Mouse (Mus musculus) cerebellum, adult 2 months (tissue): ENCODE measurements around the gene Cep57l1. TPM values are rescaled to one million over a fixed set of nuclear protein-coding genes. Genes with fewer than 3 reads are reported as not detected.
A peak's percentile ranks its signal among the peaks of the same experiment; 100 is the strongest.

Source experiments
- DNase-seq, 2 experiments: peaks; one replicate each; pipeline ENCODE4 v3.0.0; 2021
- H3K27ac ChIP-seq: fragments of 200-500 bp; 2 replicates; pipeline ENCODE4 v1.5.1; 2012; ENCODE audit warnings: low read length, control low read depth, inconsistent platforms; ENCODE audit not compliant: insufficient read depth
- H3K27me3 ChIP-seq: fragments of 200-500 bp; 2 replicates; pipeline ENCODE4 v1.6.1; 2012; ENCODE audit warnings: inconsistent platforms, mild to moderate bottlenecking, low read length, moderate library complexity; ENCODE audit not compliant: control insufficient read depth, insufficient read depth
- H3K4me1 ChIP-seq: fragments of 200-500 bp; 2 replicates; pipeline ENCODE4 v1.6.1; 2011; ENCODE audit warnings: low read length; ENCODE audit not compliant: control insufficient read depth, insufficient read depth
- H3K4me3 ChIP-seq: fragments of 200-500 bp; replicated peaks from 2 replicates; pipeline ENCODE3; 2011; ENCODE audit warnings: mild to moderate bottlenecking, low read depth, low read length, control low read depth; ENCODE audit not compliant: insufficient read depth
- CTCF ChIP-seq: fragments of 200-500 bp; IDR thresholded peaks from 2 replicates; pipeline ENCODE4 v1.5.1; 2011; ENCODE audit warnings: low read depth, mild to moderate bottlenecking, control low read depth, low read length, moderate library complexity, borderline replicate concordance; ENCODE audit not compliant: insufficient read depth
- POLR2A ChIP-seq: fragments of 200-500 bp; IDR thresholded peaks from 2 replicates; pipeline ENCODE4 v1.6.1; 2011; ENCODE audit warnings: low read length, control low read depth, borderline replicate concordance; ENCODE audit not compliant: insufficient read depth
- WGBS: fragments of 180-500 bp; shearing (Covaris S2); methylation state at CpG from one replicate; pipeline ENCODE4 v1.1.7; 2018; 5-methylcytosine and 5-hydroxymethylcytosine counted together
- polyA plus RNA-seq: library from polyadenylated mRNA; depleted of rRNA; stranded (reverse); fragments of >200 nt; gene quantifications from 2 replicates; pipeline ENCODE4 v1.2.3, GENCODE M21; 2012

Cep57l1 gene
- polyA plus RNA-seq, 1 experiment, result 5.3 TPM

DNA sequence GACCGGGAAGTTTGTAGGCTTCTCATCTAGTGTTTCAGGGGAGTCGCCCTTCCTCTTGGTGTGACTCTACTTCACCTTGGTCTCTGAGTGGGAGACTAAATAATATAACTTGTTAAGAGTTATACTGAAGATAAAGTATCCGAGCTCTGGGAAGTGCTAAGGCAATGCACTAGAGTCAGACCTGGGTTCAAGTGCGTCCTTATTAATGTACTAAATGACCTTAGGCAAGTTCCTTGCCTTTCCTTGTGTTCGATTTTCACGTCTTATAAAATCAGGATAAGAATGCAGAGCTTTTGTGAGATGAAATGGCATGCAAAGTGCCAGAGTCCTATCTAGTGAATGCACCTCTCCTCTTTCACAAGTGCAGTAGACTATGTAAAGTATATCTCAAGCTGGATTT lies 2.9 kb upstream of the Cep57l1 start:
- 65% methylated on average over 6 of the region's 6 CpGs for WGBS

DNA sequence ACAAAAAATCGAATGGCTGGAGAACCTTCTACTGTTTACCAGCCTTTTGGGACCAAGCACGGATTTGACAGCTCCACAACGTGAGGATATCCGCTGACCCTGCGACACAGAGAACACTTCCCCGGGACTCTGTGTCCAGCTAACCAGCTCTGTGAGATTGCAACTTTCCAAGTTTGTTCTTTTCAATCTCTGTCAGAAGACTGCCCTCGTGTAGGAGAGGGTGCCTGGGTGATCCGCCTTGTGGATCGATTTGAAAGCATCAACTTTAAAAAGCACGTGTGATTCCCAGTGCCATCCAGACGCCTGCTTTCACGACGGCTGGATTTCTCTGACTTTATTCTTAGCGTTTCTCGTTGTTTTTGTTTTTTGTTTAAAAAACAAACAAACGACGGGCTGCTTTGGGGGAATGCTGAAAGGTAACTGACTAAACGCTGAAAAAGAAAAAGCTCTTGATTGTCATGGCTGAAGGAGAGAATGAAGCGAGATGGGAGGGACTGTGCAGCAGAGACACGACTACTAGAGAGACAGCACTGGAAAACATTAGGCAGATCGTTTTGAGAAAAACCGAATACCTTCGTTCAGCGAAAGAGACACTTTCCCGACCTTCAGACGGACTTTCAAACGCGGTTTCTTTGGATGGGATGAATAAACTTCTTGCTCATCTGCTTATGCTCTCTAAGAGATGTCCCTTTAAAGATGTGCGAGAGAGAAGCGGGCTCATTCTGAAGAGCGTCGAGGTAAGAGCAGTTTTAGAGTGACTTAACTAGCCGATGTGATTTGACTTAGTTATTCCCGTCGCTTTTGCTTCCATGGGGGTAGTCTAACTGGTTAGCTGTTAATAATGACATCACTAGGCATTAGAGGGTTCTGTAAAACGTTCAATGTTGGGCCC lies 1.1 kb upstream of the Cep57l1 start:
- under 1% methylated on average over 36 of the region's 36 CpGs for WGBS
- peaks cover 7% of the 10 kb centered on the region for H3K4me1 ChIP-seq
- TF ChIP-seq POLR2A (no peak), CTCF (no peak)
- no peak for DNase-seq
- H3K4me3 ChIP-seq, result peak overlapping the region; percentile 90
- H3K27me3 ChIP-seq, result no peaks in the 10 kb centered on the region
- H3K27ac ChIP-seq, result no peak overlapping the region

More for the DNA sequence above, 2.9 kb upstream of the Cep57l1 start:
- Histone ChIP-seq H3K4me3 (peak overlapping the region; percentile 31), H3K27me3 (no peaks in the 10 kb centered on the region), H3K4me1 (peaks cover 10% of the 10 kb centered on the region), H3K27ac (no peak overlapping the region)
- DNase-seq, result no peak
- no peak for TF ChIP-seq POLR2A
- TF ChIP-seq CTCF, result no peak

DNA sequence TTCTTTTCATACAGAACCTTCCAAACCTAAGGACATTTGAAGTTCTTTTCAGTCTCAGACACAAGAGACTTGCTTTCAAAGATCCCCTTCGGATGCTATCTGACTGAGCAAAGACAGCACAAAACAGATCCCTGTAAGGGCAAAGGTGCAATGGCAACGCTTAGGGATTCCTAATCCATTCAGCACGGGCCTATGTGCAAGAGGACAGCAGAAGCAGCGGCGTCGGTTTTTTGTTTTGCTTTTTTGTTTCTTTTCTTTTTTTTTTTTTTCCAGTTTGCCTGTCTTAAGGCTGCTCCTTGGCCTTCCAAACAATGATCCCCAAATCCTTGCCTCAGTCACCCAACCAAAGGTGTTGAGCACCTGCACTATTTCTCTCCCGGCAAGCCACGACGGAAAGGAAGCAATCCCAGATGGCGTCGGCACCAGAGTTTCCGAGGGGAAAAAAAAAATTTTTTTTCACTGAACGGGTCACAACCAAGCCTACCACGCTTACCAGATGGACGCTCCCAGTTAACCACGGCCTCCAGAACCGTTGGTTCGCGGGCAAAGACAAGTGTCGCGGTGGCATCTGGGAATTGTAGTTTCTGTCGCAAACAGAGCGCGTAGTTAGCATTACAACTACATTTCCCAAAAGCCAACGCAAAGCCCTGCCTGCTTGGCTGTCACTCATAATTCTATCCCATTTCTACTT lies 446 bp downstream of the Cep57l1 start:
- peak overlapping the region; percentile 52; the same call in 1 of the 2 replicates for H3K27ac ChIP-seq
- 3% methylated on average over 25 of the region's 25 CpGs for WGBS
- TF ChIP-seq CTCF, result no peak
- TF ChIP-seq POLR2A, result no peak
- no peaks in the 10 kb centered on the region for H3K27me3 ChIP-seq
- DNase-seq, result peak; percentile 90 to 93
- peak overlapping the region; percentile 90 for H3K4me3 ChIP-seq
- peaks cover 4% of the 10 kb centered on the region for H3K4me1 ChIP-seq

DNA sequence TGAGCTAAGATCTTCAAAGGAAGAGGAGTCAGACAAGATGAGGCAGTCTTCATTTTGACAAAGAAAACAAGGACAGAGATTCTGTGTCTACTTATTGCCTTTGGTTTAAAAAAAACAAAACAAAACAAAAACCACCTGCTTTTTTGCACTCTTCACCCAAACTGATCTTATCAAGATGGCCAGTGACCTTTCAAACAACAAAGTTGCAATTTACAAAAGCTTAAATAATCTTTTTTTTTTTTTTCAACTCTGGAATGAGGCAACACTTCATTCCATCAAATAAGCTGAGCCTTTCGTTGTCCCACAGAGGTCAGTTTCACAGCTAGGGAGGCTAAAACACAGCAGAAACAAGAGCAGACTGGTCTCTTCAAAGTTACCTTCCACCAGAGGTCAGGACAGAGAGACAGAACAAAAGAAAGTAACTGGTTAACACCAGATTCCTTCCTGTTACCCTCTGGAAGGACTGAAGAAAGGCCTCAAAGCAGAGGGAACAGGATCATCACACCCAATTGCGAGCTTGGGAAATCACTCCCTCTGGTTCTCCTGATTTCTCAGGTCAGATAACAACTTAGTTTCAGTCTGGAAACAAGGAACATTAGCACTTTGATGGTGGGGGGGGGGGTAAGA lies 3.8 kb downstream of the Cep57l1 start:
- Histone ChIP-seq H3K4me1 (no peaks in the 10 kb centered on the region), H3K27ac (no peak overlapping the region), H3K4me3 (no peak overlapping the region), H3K27me3 (no peaks in the 10 kb centered on the region)
- no peak for TF ChIP-seq CTCF
- TF ChIP-seq POLR2A, result no peak
- 96% methylated on average over 2 of the region's 2 CpGs for WGBS
- DNase-seq, result no peak

DNA sequence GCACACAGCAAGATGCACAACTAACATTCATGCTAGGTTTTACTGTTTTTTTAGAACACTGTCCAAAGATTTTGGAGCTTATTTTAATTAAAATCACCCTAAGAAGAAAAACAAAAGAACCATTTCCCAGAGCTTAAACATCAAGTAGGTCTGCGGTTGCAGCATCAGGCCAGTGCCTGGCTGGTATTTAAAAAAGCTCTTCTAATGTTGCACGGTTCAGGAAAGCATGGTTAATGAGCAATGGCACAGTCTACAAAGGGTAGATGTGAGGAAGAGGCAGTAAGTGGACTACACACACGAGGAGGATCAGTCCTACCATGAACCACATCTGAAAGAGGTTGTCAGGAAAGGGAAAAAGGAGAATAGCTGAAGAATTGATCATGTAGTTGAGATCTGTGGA lies 5.0 kb downstream of the Cep57l1 start:
- WGBS, result 90% methylated on average over 3 of the region's 3 CpGs
- H3K4me1 ChIP-seq, result no peaks in the 10 kb centered on the region
- TF ChIP-seq CTCF (no peak), POLR2A (no peak)

DNA sequence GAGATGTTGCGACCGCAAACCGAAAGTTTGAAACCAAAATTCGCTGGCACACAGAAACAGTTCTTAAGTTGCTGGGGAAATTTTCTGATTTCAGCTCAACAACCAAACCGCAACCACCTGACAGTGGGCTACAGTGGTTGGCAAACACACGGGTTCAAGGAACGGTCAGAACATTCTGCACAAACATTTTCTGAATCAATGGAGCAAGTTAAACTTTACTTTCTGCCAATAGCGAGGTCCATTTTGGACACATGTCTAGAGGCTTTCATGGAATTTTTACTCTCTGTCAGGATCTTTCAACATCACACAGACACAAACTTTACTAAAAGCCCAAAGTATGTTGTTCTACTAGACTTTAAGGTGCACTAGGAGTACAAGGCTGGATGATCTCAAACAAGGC lies 6.2 kb downstream of the Cep57l1 start:
- H3K27me3 ChIP-seq, result no peaks in the 10 kb centered on the region
- H3K27ac ChIP-seq, result no peak overlapping the region
- H3K4me1 ChIP-seq, result no peaks in the 10 kb centered on the region
- H3K4me3 ChIP-seq, result no peak overlapping the region
- no peak for DNase-seq
- 97% methylated on average over 8 of the region's 8 CpGs for WGBS
- TF ChIP-seq CTCF (no peak), POLR2A (no peak)

More for the DNA sequence above, 5.0 kb downstream of the Cep57l1 start:
- Histone ChIP-seq H3K4me3 (no peak overlapping the region), H3K27me3 (no peaks in the 10 kb centered on the region), H3K27ac (no peak overlapping the region)
- no peak for DNase-seq

DNA sequence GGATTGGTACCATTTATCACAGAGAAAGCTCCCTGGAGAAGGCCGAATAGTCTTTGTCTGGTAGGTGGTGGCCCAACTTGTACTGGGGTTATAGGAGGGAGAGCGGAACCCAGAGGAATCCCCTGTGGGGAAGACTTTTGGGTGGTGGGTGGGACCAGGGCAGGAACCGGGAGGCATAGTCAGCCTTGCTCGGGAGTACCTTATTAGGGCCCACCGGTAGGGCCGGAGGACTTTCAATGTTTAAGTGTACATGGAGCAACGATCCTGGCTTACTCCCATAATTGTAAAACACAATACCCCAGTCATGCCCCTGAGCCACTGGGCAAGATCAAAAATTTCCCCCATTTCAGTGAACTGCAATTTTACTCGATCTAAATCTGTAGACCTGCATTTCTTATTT lies 12.4 kb downstream of the Cep57l1 start:
- TF ChIP-seq CTCF, result no peak
- TF ChIP-seq POLR2A, result no peak
- WGBS, result 97% methylated on average over 8 of the region's 8 CpGs
- DNase-seq, result no peak
- H3K4me1 ChIP-seq, result no peaks in the 10 kb centered on the region
- H3K27me3 ChIP-seq, result no peaks in the 10 kb centered on the region
- no peak overlapping the region for H3K27ac ChIP-seq
- H3K4me3 ChIP-seq, result no peak overlapping the region
